Mouse (Mus musculus) heart, postnatal 10 days (tissue): Measurements from ENCODE around the gene Tff3. TPM values are rescaled to one million over a fixed set of nuclear protein-coding genes. Genes with fewer than 3 reads are reported as not detected.

Source experiments
- DNase-seq, 2 experiments: peaks; one replicate each; pipeline ENCODE4 v3.0.0; 2021
- intact Hi-C: fragments of 180-260 bp; cut with DNase I; formaldehyde crosslinking; loops from one replicate; pipeline ENCODE4 v1.15.1; 2025
- total RNA-seq, 2 experiments: library from RNA; stranded (reverse); gene quantifications; 2 replicates each; pipeline ENCODE4 v1.2.3; 2021

Gene Tff3
- total RNA-seq, 2 experiments from 2014 or later = not detected

DNA sequence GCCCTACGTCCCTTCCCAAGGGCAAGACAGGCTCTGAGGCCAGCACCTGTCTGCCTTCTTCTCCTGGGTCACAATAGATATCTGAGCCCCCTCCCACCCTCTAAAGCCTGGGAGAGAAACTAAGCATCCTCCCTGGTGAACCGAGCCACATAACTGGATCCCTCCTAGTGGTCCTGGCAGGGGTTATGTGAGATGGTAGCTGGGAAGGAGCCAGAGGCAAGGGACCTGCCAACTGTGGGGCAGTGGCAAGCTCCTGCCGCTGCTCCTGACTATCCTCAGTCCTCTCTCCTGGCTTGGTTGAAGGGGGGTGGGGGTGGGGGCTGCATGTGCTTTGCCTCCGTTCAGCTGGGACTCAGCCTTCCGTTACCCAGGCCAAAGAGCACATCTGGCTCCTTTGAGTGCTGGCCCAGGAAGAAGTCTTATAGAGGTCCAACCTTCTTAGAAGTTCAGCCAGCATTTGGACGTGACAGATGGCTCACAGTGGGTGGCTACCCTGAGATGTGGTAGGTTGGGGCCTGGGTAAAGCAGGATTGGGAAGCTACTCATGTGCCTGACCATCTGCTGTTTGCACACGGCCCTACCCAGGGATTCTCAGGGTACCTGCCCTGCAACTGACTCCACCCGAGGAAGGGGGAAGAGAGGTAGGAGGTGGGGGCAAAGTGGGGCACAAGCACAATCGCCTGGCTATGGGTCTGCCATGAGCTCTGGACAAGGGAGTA lies 3.7 kb downstream of the Tff3 start:
- intact Hi-C loops = loop anchor here (10.0 kb wide), 1 partner anchor 369 kb away; no protein-coding TSS in a partner anchor
- DNase-seq = no peak

DNA sequence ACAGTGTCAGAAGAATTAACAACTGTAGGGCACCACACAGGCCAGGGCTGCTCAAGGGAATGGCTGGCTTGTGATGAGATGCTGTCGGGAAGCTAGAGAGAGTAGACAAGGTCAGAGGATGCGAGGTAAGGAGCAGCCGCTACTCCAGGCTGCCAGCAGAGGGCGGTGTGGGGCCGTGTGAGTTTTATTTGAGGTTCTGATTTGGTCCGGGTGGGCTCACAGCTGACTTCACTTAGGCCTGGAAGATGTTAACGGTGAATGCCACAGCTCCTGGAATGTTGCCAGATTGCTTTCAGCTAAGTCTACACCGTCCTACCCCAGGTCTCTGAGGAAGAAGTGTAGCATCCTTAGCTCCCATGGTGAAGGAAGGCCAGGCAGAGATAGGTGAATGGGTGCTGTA lies 7.5 kb downstream of the Tff3 start:
- peak in 1 of 2 experiments; percentile 55 for DNase-seq
- intact Hi-C loops = loop anchor here (5.0 to 10.0 kb wide), 2 partner anchors 65 to 373 kb away; no protein-coding TSS in a partner anchor

DNA sequence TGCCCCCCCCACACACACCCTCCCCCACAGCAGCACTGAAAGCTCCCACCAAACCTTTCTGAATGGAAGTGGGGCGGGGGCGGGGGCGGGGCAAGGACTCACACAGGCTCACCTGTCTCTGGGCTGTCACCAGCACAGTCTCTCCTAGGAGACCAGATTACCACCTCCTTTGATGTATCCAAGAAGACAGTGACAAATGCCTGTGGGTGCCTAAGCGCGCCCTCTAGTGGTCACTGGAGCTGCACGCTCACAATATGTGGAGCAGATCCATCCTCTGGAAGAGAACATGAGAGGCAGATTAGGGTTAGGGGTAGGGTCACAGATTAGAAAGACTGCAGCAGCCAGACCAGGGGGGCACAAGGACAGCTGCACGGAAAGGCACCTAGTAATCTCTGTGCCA lies 10.0 kb downstream of the Tff3 start:
- peak; percentile 78 to 87 for DNase-seq
- intact Hi-C loops = loop anchor here (1.0 to 2.0 kb wide), 4 partner anchors 27 to 108 kb away; no protein-coding TSS in a partner anchor

DNA sequence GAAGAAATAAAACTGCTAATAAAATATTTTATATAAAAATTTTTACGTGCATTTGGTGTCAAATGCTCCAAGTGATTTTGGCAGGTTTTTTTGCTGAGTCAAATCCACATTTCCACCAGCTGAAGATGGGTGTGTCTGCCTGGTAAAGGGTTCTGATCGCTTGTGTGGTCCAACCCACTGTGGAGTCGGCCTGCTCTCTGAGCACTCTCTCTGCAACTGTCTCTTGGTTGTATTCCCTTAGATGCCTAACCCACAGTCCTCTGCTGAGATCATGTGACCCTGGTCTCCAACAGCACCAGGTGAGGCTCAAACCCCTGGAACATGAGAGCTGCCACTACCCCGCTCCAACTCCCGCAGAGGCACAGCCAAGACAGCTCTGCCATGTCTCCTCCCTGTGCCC lies 11.5 kb downstream of the Tff3 start:
- DNase-seq = no peak
- intact Hi-C loops = loop anchor here (2.0 kb wide), 2 partner anchors 25 to 59 kb away; no protein-coding TSS in a partner anchor

DNA sequence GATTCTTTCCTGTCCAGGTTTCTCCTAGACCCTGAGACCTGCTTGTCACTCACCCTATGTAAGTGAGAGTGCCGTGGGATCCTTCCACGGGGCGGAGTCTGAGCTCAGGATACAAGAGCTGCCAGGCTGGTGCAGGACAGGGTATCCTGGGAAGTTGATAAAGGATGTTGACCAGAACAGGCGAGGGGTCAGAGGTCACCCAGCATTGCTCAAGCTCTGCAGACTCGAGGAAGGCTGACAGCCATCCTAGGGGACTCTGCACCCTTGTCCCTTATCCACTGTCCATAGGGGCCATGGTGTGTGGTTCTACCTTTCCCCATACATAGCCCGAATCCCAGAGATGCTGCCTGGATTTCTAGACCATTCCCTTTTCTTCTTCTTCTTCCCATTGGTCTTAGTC lies 13.4 kb downstream of the Tff3 start:
- intact Hi-C loops = no loop called here
- DNase-seq = no peak

DNA sequence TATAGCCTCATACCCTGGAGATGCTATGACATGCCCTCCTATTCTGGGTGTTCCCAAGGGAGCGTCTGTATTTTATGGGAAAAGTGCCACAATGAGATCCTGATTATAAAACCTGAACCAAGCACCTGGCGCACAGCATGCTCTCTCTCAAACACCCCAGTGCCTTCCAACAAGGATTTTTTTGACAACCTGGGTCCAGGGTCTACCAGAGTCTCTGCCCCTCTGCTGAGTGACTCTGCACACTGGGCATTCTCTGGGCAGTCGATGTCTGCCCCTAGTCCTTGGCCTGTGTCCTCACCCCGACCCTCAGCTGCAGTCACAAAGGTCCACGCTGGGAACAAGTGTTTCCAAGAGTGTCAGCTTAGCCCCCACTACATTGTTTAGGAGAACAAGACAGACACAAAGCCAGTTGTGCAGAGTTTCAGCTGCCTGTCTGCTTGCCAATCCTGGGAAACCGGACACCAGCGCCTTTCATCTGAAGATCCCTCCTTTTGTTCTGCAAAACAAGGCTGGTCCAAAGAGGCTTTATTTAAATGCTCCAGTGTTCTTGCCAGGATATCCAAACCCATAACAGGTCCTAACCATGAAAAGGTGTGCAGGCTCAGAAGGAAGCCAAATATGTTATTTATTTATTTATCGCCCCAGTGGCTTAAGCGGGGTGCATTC lies 16.1 kb downstream of the Tff3 start:
- DNase-seq = no peak
- intact Hi-C loops = no loop called here

DNA sequence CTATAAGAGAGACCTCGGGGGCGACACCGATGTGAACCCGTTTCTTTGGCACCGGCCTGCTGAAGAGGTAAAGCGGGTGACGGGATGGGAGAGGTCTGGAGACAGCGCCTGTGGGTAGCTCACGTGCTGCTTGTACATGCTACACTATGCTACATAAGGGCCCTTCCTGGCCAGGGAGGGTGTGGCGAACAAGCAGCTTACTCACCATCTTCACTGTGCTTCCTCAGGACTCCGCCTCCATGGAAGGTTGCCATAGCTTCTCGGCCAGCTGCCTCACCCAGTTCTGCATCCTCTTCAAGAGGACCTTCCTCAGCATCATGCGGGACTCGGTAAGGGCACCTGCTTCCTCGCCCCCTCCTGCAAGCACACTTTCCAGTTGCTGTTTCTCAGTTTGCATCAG lies 21.1 kb downstream of the Tff3 start:
- intact Hi-C loops = no loop called here
- DNase-seq = no peak

DNA sequence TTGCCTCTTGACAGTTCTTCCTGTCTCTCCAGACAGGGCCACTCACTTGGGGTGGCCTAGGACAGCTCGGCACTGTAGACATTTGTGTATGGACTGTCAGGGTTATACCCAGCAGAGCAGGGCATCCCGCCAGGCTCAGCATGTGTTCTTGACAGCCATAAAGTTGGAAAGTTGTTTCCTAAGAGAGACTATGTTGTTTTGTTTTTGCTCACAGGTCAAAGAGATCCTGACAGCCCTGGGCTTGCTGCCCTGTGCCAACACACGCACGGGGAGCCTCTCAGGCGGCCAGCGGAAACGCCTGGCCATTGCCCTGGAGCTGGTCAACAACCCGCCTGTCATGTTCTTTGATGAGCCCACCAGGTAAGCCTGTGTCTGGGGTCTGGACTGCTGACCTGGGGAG lies 25.6 kb downstream of the Tff3 start:
- intact Hi-C loops = no loop called here
- peak in 1 of 2 experiments; percentile 23 for DNase-seq

DNA sequence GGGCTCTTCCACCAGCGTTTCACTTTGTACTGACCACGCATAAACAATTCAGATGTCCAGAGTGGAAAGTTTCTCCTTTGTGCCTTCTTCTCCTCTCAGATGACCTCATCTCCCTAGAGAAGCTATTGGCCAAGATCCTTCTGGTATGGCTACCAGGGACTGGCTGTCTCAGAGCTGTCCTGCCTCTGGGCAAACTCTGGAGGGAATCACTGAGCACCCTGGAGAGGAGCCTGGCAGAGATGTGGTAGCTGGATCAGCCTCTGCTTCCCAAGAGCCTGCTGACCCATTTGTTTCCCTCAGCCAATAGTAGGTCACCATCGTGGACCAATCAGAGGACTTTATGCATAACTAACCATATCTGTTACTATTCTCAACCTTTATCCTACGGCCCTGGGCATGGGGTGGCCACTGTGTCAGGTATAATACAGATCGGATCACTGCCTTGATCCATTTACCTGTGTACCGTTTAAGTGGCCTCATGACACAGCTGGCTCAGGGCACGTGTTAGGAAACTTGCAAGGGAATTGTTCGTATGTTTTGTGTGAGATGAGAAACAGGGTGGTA lies 26.4 kb downstream of the Tff3 start:
- intact Hi-C loops = no loop called here

DNA sequence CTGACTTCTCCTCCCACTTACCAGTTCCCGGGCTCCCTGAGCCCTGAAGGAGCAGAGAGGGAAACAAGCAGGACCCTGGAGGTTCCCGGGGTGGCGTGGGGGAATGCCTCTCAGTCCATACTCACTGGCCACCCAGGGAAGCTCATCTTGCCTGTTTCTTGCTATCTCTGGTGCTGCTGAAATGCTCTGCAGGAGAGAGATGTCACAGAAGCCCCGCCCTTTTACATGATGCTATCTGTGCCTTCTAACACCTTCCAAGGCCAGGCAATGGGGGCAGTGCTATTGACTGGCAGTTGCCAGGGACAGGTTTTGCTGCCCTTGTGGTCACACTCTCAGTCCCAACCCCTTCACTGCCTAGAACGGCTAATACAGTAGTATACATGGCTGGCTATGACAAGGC lies 30.7 kb downstream of the Tff3 start:
- intact Hi-C loops = no loop called here
- DNase-seq = no peak

More for the DNA sequence above, 26.4 kb downstream of the Tff3 start:
- no peak for DNase-seq

DNA sequence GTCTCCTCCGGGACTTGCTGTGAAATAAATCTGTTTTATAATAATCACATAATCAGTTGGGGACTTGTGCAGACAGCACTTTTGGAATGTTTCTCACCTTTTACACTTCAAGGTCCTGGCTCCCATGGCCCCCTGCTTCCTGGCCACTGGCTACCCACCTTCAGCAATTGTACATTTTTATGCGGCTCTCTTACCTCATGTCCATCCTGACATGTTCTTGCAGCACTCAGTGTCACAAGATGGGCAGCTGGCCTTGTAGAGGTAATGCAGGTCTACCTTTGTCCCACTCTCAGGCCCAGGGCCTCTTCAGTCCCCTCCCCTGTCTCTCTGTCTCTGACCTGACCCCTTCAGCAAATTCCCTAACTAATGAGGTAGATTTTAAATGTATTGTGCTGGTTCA lies 32.6 kb downstream of the Tff3 start:
- DNase-seq = no peak
- intact Hi-C loops = no loop called here

DNA sequence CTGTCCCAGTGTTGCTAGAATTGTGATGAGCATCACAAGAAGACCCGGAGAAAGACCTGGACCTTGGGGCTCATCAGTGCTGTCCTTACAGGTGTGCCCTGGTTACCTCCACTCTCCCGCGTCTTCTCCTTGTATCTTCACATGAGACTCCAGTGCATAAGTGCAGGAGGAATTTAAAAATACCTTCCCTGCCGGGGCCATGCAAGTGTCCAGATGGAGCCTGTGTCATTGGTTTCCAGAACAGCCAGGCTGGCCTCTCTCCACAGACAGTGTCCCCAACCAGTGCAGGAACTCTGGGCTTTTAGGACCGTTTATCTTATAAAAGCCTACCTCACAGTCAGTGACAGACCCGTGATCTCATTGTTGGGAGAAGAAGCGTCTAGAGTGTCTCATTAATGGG lies 33.9 kb downstream of the Tff3 start:
- no peak for DNase-seq
- intact Hi-C loops = no loop called here

DNA sequence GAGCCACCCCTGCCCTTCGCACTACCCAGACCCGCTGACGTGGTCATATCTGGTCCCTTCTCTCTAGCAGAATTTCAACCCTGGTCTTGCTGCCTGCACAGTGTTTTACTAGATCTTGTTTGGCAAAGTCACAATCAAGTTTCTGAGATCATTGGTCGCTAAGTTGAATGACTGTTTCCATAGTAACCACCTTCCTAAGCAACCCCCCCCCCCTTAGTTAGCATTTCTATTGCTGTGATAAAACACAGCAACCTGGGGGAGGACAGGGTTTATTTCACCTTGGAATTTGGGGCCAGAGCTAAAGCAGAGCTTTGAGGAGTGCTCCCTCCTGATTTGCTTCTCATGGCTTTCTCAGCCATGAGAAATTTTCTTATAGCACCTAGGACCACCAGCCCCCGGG lies 34.7 kb downstream of the Tff3 start:
- intact Hi-C loops = no loop called here
- DNase-seq = no peak

DNA sequence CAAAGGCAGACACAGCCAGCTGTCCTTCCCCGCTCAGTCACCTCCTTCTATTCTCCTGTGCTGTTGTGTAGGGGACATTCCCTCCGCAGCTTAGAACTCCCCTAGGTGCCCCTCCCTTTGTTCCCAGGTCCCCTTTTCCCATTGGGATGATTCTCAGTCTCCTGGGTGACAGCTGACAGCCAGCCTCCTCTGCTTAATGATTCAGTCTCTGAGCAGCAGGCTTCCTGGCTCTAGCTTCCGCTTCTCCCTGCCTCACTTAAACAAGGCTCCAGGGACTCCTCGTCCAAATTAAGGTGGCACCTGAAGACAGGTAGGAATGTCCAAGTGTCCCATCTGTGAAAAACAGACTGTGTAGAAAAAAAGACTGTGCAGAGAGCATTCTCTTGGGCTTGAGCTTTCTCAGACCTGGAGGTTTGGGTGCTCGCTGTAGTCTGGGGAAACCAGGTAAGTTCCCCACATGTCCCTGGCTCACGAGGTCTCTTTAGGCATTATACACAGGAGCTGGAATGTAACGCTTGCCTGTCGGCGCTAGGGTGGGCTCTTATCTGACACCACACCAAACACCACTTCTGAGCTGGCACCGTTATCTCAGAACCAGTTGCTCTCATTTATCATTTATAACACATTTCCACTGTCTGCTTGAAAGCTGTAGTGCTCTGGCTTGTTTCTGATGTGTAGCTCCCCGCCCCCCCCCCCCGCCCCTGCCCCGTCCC lies 38.3 kb downstream of the Tff3 start:
- no peak for DNase-seq
- intact Hi-C loops = no loop called here

DNA sequence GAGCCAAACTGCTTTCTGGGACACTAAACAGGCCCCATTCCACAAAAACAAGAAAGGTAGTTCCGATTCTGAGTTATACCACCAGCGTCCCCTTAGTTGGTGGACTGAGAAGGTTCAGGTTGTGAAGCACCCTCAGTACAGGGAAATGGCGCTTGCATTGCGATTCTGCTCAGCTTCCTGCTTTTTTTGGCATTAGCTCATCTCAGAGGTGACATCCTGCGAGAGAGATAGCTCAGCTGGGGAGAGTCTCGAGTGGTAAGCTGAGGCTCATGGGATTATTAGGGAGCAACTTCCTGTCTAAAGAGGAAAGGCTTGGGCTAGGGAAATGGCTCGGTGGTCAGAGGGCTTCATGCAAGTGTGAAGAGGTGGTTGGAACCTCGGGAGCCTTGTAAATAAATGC lies 39.6 kb downstream of the Tff3 start:
- intact Hi-C loops = loop anchor here (5.0 kb wide), 1 partner anchor 58 kb away; no protein-coding TSS in a partner anchor
- peak in 1 of 2 experiments; percentile 21 for DNase-seq

DNA sequence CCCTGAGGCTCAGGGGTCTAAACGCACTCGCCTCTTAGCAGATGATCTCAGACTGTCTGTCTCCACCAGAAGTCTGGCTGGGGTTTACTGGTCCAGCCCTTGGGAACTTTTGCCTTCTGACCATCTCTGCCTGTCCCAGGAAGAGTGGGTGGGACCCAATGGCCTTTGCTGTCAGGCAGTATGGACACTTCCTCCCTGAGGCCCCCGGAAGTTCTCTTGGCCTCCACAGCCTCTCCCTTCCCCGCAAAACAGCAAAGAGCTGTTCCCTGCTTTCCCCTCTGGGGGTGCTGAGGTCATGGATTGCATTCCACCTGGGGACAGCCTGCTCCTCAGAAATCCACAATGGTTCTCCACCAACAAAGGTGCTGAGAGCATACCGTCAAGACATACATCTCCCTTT lies 40.7 kb downstream of the Tff3 start:
- no peak for DNase-seq
- intact Hi-C loops = loop anchor here (5.0 kb wide), 1 partner anchor 56 kb away; no protein-coding TSS in a partner anchor

DNA sequence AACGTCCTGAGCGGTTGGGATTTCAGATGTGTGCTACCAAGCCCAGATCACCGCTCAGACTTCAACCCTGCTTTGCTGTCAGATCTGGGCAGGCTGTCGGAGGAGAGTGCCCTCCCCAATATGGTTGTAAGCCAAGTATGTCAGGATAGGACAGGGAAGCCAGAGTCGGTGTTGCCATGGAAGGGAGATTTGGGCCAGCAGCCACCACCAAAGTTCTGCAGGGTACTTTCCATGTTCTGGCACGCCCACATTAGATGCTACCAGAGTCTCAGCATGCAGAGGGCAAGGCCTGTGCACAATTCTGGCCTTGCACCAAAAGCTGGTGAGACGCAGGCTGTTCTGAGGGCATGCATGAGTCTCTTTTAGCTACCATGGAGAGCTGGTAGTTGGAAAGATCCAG lies 43.2 kb downstream of the Tff3 start:
- peak; percentile 45 to 54 for DNase-seq
- intact Hi-C loops = loop anchor here (5.0 kb wide), 1 partner anchor 54 kb away; no protein-coding TSS in a partner anchor

DNA sequence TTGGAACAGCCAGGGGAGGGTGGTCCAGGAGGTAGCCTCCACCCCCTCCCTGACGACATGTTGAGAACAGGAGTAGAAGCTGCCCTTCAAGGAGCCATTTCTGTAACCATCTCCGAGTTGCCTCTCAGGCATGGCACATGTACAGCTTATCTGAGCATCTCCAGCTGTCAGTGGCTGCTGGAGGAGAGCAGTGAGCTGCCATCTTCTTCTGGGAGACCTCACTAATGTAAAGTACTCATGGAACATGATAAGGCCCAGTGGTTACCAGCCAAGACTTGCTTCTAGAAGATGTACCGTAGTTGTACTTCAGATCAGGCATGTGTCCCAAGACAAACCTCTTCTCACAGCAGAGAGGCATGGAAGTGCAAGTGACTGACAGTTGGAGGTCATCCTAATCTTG lies 43.9 kb downstream of the Tff3 start:
- intact Hi-C loops = loop anchor here (5.0 kb wide), 1 partner anchor 53 kb away; no protein-coding TSS in a partner anchor
- DNase-seq = no peak

DNA sequence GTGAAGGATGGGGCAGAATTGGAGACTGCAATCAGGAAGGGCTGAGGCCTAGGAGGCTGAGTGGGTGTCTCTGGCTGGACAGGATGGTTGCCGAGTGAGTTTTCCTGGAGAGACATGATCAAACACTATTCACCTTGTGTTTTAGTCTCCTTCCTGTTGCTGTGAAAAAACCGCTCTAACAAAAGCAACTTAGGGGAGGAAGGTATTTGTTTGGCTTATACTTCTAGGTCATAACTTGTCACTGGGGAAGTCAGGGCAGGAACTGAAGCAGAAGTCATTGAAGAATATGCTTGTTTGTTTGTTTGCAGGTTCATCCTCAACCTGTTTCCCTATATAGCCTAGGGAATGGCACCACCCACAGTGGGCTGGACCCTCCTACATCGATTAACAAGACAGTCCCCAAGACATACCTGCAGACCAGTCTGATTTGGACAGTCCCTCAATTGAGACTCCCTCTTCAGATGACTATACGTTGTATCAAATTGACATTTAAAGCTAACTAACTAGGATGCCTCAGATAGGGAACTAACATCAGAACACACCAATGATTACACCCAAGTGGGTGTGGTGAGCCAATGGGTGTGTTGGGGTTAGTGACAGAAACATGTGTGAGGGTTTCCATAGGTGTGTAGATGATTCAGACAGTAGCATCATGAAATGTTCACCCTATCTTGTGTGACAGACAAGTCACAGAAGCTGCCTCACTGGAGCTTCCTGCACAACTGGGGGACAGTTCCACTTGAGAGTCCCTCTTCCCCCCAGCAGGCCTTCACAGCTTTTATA lies 47.0 kb downstream of the Tff3 start:
- intact Hi-C loops = no loop called here

More for the DNA sequence above, 47.0 kb downstream of the Tff3 start:
- DNase-seq = no peak
